Mouse (Mus musculus): ENCODE results near the gene Zfp786.

DNA sequence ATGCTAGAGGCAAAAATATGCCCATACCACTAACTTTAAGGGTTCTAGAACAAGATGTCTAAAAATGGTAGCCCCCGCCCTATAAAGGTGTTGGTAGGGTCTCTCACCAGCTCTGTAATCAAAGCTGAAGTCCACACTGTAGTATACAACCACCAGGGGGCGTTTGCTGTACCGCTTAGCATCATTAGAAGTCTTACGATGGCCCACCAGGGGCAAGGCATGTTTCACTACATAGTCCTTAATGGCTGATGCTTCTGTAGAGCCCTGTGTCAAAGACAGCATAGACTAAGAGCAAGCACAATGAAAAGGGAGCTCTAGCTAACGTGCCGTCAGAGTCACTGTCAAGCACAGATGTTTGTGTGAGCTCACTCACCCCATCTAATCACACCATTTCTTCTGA, 31.6 kb downstream of the Zfp786 start:
- no peak for TF ChIP-seq JUND (IDR thresholded peaks at IDR 0.05; ENCODE audit: low read depth, low read length)
- TF ChIP-seq ETS1 (IDR thresholded peaks at IDR 0.05; ENCODE audit: low read depth, low read length): no peak
- no peak for TF ChIP-seq MYC (IDR thresholded peaks at IDR 0.05; ENCODE audit: low read depth, low read length)
- TF ChIP-seq EP300 (IDR thresholded peaks at IDR 0.05; ENCODE audit: low read depth in 1 of 2, low read length in 2 of 2): no peak
- TF ChIP-seq CTCF (IDR thresholded peaks at IDR 0.05 in 2 of 3, conservative IDR thresholded peaks at IDR 0.05 in 1 of 3; ENCODE audit: control insufficient read depth in 1 of 3, insufficient read depth in 1 of 3, low read depth in 2 of 3, low read length in 3 of 3, poor library complexity in 1 of 3, severe bottlenecking in 1 of 3): peak; percentile 63 to 78 (median 77)
- no peak for TF ChIP-seq MAZ (IDR thresholded peaks at IDR 0.05; ENCODE audit: low read depth, low read length)
- no peak for TF ChIP-seq ZNF384 (IDR thresholded peaks at IDR 0.05; ENCODE audit: low read depth, low read length)
- peak; percentile 74 for TF ChIP-seq SMC3 (IDR thresholded peaks at IDR 0.05; ENCODE audit: low read depth, low read length)
- no peak for TF ChIP-seq NELFE (IDR thresholded peaks at IDR 0.05; ENCODE audit: low read depth, low read length)
- TF ChIP-seq GATA1 (IDR thresholded peaks at IDR 0.05; ENCODE audit: low read depth, low read length): no peak
- no peak for TF ChIP-seq TBP (IDR thresholded peaks at IDR 0.05; ENCODE audit: low read depth, low read length)
- TF ChIP-seq POLR2A (IDR thresholded peaks at IDR 0.05; ENCODE audit: control insufficient read depth in 1 of 2, insufficient read depth in 1 of 2, low read depth in 1 of 2, low read length in 2 of 2, poor library complexity in 1 of 2): no peak
- TF ChIP-seq USF1 (IDR thresholded peaks at IDR 0.05; ENCODE audit: low read depth, low read length): no peak
- no peak for TF ChIP-seq MEF2A (IDR thresholded peaks at IDR 0.05; ENCODE audit: extremely low read depth, insufficient replicate concordance, low read depth, low read length, poor library complexity, severe bottlenecking)

Data from MEL (cell line).